Mouse (Mus musculus) CD4-positive helper T cell, adult 2 months (primary cell): ENCODE measurements around the gene Itsn2.
"Not testable (repeated sequence)": the region's sequence is repeated elsewhere in the genome, so short reads cannot be mapped to it uniquely, and the experiment has no call there.

Experiments
- DNase-seq: peaks from one replicate; pipeline ENCODE4 v3.0.0-alpha.2; 2012; ENCODE audit warnings: low read depth, missing footprints, low spot score

Gene Itsn2

DNA sequence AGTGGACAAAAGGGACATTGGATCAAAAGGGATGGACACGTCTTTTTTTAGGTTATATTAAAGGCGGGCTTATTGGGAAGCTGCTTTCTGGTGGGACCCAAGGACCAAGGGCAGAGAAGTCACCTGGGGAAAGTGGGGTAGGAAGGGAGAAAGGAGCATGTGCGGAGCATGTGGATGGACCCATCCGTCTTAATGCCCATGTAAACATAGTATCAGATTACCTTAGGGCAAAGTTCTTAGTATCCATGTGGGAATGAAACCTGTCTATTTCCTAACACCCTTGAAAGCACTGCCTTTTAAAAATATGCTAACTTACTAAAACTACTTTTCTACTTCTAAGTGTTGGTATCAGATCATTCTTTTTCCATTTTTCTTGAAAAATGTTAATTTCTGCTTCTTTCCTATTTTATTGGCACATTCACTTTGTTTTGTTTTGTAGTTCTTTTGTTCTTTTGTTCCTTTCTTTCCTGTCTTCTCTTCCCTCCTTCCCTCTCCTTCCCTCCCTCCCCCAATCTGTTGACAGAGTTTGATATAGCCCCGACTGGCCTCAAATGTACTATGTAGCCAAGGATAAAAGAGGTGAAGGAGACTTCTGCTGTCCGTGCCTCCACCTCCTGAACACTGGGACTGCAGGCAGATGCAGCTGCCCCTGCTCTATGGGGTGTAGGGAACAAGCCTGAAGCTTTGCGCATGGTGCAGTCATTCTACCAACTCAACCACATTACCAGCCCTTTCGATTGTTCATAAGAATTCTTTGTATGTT lies 6.4 kb downstream of the Itsn2 start:
- DNase-seq = no peak

- no peak for DNase-seq
Measured at GRCm38 (mm10) chr12:4599713-4600112, 7.3 kb downstream of the Itsn2 start.

DNA sequence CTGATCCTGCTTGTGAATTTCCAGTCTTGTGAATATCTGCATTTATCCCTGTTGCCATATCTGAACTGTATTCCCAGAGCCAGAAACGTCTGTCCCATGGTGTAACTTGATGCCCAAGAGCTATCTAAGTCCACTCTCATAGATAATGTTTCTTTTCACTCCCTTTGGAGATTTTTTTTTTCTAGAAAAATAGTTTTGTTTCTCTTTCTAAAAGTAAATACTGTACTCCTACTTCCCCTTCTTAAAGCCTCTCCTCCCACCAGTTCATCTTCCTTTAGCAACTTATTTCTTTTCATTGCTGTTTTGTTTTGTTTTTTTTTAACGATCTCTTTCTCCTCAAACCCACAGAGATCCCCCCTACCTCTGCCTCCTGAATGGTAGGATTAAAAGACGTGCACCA lies 14.2 kb downstream of the Itsn2 start:
- no peak for DNase-seq

GRCm38 (mm10) chr12:4614722-4615121 lies 22.3 kb downstream of the Itsn2 start:
- DNase-seq = no peak

DNA sequence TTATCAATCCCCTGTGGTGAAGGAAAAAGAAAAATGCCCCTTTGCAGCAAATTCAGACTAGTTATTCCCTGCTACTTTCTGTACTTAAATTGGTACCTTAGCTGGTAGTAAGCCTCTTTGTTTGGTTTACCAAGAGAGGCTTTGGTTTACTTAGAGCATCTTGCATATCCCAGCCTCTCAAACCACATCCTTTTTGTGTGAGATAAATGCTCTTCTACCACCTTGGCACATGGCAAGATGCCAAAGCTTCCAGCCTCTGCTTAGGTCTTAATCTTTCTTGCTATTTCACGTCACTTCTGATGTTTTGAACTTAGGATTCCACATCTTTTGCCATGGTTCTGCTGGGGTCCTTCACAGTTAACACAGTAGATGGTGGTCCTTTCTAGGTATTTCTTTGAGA lies 31.8 kb downstream of the Itsn2 start:
- peak; percentile 66 for DNase-seq

DNA sequence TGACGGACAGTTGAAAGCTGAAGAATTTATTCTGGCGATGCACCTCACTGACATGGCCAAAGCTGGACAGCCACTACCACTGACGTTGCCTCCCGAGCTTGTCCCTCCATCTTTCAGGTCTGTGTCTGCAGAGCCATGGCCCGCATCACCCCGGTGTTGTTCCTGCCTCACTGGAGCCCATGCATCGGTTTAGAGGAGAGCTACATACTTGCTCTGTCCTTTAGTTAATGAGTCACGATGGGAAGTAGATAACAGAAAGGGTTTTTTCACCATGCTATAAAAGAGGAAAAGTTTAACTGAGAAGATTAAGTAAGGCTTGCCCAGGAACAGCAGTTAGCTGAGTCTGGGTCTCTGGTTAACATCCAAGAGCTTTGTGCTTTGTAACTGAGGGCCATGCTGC lies 40.5 kb downstream of the Itsn2 start:
- no peak for DNase-seq

DNA sequence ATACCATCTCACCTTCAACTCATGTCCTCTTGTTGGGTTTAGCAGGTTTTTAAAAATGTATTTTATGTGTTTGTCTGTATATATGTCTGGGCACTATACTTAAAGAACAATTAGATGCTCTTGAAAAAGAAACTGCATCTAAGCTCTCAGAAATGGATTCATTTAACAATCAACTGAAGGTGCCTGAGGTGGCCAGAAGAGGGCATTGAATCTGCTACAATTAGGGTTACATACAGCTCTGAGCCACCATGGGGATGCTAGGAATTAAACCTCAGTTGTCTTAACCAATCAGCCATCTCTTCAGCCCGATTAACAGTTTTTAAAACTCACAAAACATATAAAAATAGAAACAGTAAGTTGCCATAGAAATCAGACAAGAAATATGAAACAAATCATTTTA lies 46.0 kb downstream of the Itsn2 start:
- DNase-seq = peak; percentile 8

DNA sequence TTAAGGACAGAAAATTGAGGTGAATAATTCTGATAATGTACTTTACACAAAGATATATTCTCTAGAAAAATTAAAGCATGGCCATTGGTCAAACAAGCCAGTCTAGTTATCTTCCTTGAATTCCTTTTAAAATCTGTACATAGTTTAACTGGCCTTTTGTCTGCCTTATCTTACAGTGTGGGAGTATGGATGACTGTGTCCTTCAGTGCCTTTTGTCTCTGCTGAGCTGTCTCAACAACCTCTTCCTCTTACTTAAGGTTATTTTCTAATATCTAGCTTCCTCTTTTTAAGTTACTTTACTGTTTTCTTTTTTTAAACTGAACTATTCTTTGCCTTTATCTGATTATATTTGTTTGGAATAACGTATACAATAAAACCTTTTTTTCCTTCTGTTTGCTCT lies 48.3 kb downstream of the Itsn2 start:
- no peak for DNase-seq

DNA sequence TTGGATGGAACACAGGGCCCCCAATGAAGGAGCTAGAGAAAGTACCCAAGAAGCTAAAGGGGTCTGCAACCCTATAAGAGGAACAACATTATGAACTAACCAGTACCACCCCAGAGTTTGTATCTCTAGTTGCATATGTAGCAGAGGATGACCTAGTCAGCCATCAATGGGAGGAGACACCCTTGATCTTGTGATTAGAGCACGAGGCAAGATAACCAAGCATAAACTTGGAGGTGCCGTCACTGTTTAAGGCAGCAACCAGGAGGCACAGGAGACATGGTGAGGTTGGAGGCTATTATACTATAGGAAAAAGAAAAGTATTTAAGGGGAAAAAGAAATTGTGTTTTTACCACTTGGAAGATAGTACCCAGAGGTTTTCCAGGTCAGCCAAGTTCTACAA lies 64.4 kb downstream of the Itsn2 start:
- no peak for DNase-seq

GRCm38 (mm10) chr12:4664929-4665674 lies 72.7 kb downstream of the Itsn2 start:
- peak; percentile 27 for DNase-seq

DNA sequence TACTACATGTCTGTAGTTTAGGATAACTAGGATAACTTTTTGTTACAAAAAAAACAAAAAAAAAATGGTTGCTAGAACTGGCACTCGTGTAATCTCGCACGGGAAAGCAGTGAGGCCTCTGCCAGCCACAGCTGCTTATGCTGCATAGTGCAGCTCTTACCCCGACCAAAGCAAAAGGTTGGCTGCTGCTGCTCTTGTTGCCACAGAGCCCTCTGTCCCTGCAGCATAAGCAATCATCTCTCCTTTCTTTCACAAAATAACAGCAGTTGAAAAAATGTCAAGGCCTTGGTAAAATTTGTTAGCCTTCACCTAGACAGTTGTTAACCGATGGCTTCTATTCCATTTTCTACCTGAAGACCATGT lies 73.2 kb downstream of the Itsn2 start:
- no peak for DNase-seq

- no peak for DNase-seq
Measured at GRCm38 (mm10) chr12:4676336-4676735, 83.9 kb downstream of the Itsn2 start.

DNA sequence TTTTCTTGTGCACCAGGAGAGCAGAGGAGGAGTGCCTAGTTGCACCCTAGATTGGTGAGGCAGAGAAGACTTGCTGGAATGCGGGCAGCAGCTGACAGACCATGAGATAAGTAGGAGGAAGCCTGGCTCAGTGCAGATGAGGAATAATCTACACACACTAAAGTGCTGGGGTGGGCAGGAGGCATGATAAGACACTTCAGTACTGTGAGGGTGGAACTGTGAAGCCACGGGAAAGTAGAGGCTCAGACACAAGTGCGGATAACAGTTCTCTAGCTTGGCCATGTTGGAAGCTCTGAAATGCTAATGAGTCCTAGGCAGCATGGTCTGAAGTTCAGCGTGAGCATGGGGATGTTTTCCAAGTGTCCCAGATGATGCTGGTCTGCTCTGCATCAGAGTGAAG lies 87.5 kb downstream of the Itsn2 start:
- no peak for DNase-seq

- no peak for DNase-seq
Measured at GRCm38 (mm10) chr12:4685441-4685840, 93.0 kb downstream of the Itsn2 start.

GRCm38 (mm10) chr12:4688386-4688785 lies 95.9 kb downstream of the Itsn2 start:
- no peak for DNase-seq

DNA sequence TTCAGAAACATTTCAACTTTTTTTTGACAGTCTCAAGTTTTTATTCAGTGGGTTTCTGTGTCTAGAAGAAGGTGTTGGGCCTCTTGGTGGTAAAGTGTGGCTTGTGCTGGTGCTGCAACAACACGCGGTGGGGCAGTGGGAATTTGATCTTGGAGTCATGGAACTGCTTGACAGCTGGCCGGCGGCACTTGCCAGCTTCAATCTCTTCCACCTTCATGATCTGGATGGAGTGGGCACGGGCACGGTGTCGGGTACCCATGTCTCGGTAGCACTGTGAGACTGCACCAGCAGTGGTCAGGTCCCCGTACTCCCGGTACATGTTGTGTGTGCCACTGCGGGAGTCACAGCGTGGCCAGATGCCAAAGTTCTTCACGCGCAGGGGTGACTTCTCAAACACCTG lies 96.9 kb downstream of the Itsn2 start:
- DNase-seq = no peak

- no peak for DNase-seq
Measured at GRCm38 (mm10) chr12:4691193-4691592, 98.8 kb downstream of the Itsn2 start.

DNA sequence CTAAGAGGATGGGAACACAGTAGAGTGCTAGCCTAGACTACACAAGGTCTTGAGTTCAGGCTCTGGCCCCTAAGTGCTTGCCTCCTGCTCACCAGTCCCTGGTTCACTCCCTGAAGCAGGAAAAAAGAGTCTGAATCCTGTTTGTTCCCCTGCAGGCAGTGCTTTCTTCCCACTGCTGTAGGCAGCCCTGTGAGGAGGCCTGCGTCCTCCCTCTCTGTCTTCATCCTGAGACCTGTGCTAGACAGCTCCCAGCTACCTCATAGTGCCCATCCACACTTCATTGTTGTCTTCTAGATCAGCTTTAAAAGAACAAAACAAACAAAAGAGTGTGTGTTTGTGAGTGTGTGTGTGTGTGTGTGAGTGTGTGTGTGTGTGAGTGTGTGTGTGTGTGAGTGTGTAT lies 102.1 kb downstream of the Itsn2 start:
- no peak for DNase-seq

- DNase-seq = not testable (repeated sequence)
Measured at GRCm38 (mm10) chr12:4705626-4706025, 113.2 kb downstream of the Itsn2 start.

DNA sequence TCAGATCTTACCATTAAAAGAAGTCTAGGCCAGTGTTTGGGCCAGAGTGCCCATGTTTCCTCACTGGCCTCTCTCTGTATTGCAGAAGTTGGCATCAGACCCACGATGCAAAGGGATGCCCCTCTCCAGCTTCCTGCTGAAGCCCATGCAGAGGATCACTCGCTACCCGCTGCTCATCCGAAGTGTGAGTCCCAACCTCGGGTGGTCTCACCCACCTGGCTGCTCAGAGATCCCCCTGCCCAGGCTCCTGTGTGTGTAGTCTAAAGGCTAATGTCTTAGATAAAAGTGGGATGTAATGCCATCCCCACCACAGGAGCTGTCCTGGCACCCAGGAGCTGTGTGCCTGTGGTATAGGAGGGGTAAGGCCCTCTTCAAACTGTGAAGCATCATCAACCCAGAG lies 113.7 kb downstream of the Itsn2 start:
- DNase-seq = no peak

DNA sequence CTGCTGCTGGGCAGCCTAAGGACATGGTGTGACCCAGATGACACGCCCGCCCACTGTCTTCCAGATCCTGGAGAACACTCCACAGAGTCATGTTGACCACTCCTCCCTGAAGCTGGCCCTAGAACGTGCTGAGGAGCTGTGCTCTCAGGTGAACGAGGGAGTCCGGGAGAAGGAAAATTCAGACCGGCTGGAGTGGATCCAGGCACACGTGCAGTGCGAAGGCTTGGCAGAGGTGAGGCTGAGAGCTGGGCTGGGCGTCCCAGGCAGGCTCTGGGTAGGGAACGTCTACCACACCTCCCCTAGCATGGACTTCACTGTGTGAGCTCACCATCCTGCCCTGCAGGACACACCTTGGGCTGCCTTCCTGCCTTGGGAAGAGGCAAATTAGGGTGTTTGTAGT lies 114.5 kb downstream of the Itsn2 start:
- DNase-seq = no peak

- DNase-seq = no peak
Measured at GRCm38 (mm10) chr12:4707488-4708017, 115.1 kb downstream of the Itsn2 start.

DNA sequence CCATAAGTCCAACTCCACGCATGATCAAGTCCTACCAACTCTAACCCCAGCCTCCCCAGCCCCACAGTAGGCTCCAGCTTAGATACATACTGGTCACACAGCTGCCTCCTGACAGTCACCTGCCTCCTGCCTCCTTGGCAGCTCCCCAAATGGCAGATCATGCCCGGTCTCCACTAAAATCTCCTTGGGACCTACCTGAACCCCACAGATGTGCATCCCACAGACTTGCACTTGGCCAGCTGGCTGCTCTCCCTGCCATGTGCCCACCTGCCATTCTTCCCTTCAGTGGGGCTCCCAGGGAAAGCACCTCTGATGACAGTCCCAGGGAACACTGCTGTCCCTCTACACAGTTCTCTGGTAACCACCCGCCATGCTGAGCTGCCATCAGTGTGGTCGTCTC lies 115.9 kb downstream of the Itsn2 start:
- DNase-seq = no peak
